Mouse (Mus musculus) lung, embryonic 14.5 days (tissue): ENCODE measurements around the gene Pgp. TPM values are rescaled to one million over a fixed set of nuclear protein-coding genes. Genes with fewer than 3 reads are reported as not detected.

ENCODE experiments used
- ATAC-seq: fragments of 200-750 bp; cut with Nextera tagmentation; 2 replicates; pipeline ENCODE4 v1.8.0; 2017; ENCODE audit warnings: mild to moderate bottlenecking, moderate TSS enrichment, moderate library complexity; ENCODE audit not compliant: insufficient read depth
- DNase-seq: peaks from one replicate; pipeline ENCODE4 v3.0.0-alpha.2; 2015
- H3K27ac ChIP-seq: fragments of 300-500 bp; sonication (generic); 2 replicates; pipeline ENCODE4 v1.5.1; 2014; ENCODE audit warnings: low read depth, mild to moderate bottlenecking, moderate library complexity
- H3K27me3 ChIP-seq: fragments of 300-500 bp; sonication (generic); 2 replicates; pipeline ENCODE4 v1.6.1; 2014; ENCODE audit warnings: low read length, control low read depth; ENCODE audit not compliant: insufficient read depth
- H3K36me3 ChIP-seq: fragments of 300-500 bp; sonication (generic); 2 replicates; pipeline ENCODE4 v1.6.1; 2014; ENCODE audit warnings: control low read depth; ENCODE audit not compliant: insufficient read depth
- H3K4me1 ChIP-seq: fragments of 300-500 bp; sonication (generic); 2 replicates; pipeline ENCODE4 v1.6.1; 2014; ENCODE audit warnings: antibody characterized with exemption, control low read depth; ENCODE audit not compliant: insufficient read depth
- H3K4me2 ChIP-seq: fragments of 300-500 bp; sonication (generic); 2 replicates; pipeline ENCODE4 v1.6.1; 2014; ENCODE audit warnings: mild to moderate bottlenecking
- H3K4me3 ChIP-seq: fragments of 300-500 bp; sonication (generic); 2 replicates; pipeline ENCODE4 v1.5.1; 2014; ENCODE audit warnings: low read depth, low read length
- H3K9ac ChIP-seq: fragments of 300-500 bp; sonication (generic); 2 replicates; pipeline ENCODE4 v1.6.1; 2014
- H3K9me3 ChIP-seq: fragments of 300-500 bp; sonication (generic); 2 replicates; pipeline ENCODE4 v1.6.1; 2016; ENCODE audit warnings: low read depth, low read length, control low read depth
- CTCF ChIP-seq: IDR thresholded peaks from 2 replicates; pipeline ENCODE4 v1.5.1; 2016; ENCODE audit warnings: antibody characterized with exemption, low read depth
- WGBS: fragments of 180-500 bp; shearing (Covaris S2); extraction: QIAGEN DNeasy Blood & Tissue Kit; methylation state at CpG from one replicate; pipeline ENCODE4 v1.1.7; 2014; 5-methylcytosine and 5-hydroxymethylcytosine counted together
- polyA plus RNA-seq: library from polyadenylated mRNA; unstranded; fragments of >200 nt; fragmentation: Nextera tagmentation; extraction: Ambion mirVana; gene quantifications from 2 replicates; pipeline ENCODE4 v1.2.1, GENCODE M21; 2014

Pgp gene
- polyA plus RNA-seq, 1 experiment from 2014 or later = 60.2 TPM

DNA sequence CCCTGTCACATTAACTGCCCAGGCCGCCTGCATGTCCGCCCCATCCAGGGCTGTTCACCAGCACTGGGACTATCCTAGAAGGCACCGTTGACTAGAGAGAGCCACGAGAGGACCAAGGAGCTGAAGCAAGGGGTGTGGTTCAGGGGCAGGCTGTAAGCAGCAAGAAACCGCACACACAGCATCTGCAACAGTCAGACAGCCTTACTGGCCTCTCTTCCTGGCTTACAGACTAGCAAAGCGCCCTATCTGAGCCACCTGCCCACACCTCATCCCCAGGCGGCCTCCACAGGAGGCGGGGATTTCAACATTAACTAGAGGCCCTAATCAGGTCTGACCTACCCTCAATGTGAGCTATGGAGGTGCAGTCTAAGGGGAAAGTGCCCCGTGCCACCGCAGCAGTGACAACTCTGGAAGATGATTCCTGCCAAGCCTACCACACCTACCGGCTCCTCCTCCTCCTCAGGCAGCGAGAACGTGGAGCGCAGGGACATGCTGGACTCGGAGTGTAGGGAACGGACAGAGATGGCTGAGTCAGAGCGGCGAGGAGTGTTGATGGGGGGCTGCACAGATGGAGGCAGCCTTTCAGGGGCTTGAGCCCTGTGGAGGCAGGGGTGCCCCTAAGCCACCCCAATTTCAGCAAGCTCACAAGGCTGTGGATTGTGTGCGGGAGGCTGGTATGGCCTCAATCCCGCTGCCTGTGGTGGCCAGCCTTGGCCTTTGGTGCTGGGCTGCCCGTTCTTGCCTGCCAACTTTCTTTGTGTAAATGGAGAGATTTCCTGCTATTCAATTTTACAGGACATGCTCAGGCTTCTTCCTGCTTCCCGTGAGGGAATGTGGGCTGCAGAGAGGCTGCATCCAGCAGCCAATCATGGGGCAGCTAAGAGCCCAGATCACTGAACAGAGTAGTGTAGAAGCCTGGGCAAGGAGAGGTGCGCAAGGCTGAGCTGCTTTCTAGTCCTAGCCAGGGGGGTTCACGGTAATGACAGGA, 44.4 kb downstream of the Pgp start:
- H3K27ac ChIP-seq = peak overlapping the region; percentile 84
- H3K9me3 ChIP-seq = no peaks in the 10 kb centered on the region
- peak overlapping the region; percentile 25; the same call in 1 of the 2 replicates for H3K9ac ChIP-seq
- peak overlapping the region; percentile 24 for H3K4me3 ChIP-seq
- DNase-seq (peak; percentile 55), ATAC-seq (peak; percentile 66)
- TF ChIP-seq CTCF = no peak
- no peaks in the 10 kb centered on the region for H3K27me3 ChIP-seq
- H3K4me2 ChIP-seq = peak overlapping the region; percentile 48
- H3K4me1 ChIP-seq = no peaks in the 10 kb centered on the region; the same call in 1 of the 2 replicates
- H3K36me3 ChIP-seq = peaks cover 96% of the 10 kb centered on the region
- WGBS = 84% methylated on average over 24 of the region's 24 CpGs

DNA sequence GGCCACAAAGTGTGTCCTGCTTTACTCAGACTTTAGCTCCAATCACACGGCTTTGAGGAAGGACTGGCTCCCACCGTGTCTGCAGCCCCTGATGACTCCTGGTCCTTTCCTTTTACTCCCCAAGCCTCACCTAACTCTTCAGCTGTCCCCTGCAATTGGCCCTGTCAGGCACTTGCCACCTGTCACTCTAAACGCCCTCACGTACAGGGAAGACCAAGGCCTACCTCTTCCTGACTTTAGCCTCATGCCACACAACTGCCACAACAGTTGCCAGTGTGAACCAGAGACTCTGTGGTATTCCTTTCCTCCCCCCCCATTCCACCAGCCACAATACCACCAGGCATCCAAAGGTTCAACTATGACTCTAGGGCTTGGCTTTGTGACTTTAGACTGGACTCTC, 50.3 kb downstream of the Pgp start:
- Histone ChIP-seq H3K9ac (no peak overlapping the region), H3K36me3 (peaks cover 59% of the 10 kb centered on the region), H3K9me3 (no peaks in the 10 kb centered on the region), H3K27me3 (no peaks in the 10 kb centered on the region), H3K27ac (no peak overlapping the region), H3K4me1 (no peaks in the 10 kb centered on the region), H3K4me2 (no peak overlapping the region), H3K4me3 (no peak overlapping the region)
- 88% methylated on average over 4 of the region's 4 CpGs for WGBS
- DNase-seq (no peak), ATAC-seq (no peak)
- no peak for TF ChIP-seq CTCF

Other genes with a start within 250 kb of the Pgp start
- 14.5 and 15.2 TPM in 2 replicates for gene Tedc2, start 249.5 kb upstream of the Pgp start, polyA plus RNA-seq
- gene Ccnf, start 218.9 kb upstream of the Pgp start, polyA plus RNA-seq = 79.3 and 81.1 TPM in 2 replicates
- gene Abca17, start 119.3 kb upstream of the Pgp start, polyA plus RNA-seq = not detected in 2 replicates
- gene Abca3, start 118.4 kb upstream of the Pgp start, polyA plus RNA-seq = 16.2 and 17.4 TPM in 2 replicates
- gene Rnps1, start 55.8 kb upstream of the Pgp start, polyA plus RNA-seq = 282 and 292 TPM in 2 replicates
- gene Eci1, start 43.8 kb upstream of the Pgp start, polyA plus RNA-seq = 79.8 and 80.8 TPM in 2 replicates
- 1.8 and 2.6 TPM in 2 replicates for gene Dnase1l2, start 27.3 kb upstream of the Pgp start, polyA plus RNA-seq
- 22.3 and 25.2 TPM in 2 replicates for gene E4f1, start 79 bp upstream of the Pgp start, polyA plus RNA-seq
- 0.37 TPM in 1 of 2 replicates, not detected in the other for gene Bricd5, start 3.5 kb downstream of the Pgp start, polyA plus RNA-seq
- 23.8 and 30.2 TPM in 2 replicates for gene Mlst8, start 8.7 kb downstream of the Pgp start, polyA plus RNA-seq
- 0.93 and 1.1 TPM in 2 replicates for gene Caskin1, start 18.2 kb downstream of the Pgp start, polyA plus RNA-seq
- gene Traf7, start 57.5 kb downstream of the Pgp start, polyA plus RNA-seq = 103 and 106 TPM in 2 replicates
- 2.8 and 3.1 TPM in 2 replicates for gene Rab26, start 63.8 kb downstream of the Pgp start, polyA plus RNA-seq
- 27.6 and 34.0 TPM in 2 replicates for gene Pkd1, start 79.4 kb downstream of the Pgp start, polyA plus RNA-seq
- gene Tsc2, start 162.2 kb downstream of the Pgp start, polyA plus RNA-seq = 62.2 and 66.5 TPM in 2 replicates
- 15.9 and 18.6 TPM in 2 replicates for gene Nthl1, start 162.3 kb downstream of the Pgp start, polyA plus RNA-seq
- 67.8 and 68.3 TPM in 2 replicates for gene Slc9a3r2, start 179.9 kb downstream of the Pgp start, polyA plus RNA-seq
- 0.78 and 1.0 TPM in 2 replicates for gene Npw, start 188.1 kb downstream of the Pgp start, polyA plus RNA-seq
- gene Zfp598, start 199.3 kb downstream of the Pgp start, polyA plus RNA-seq = 32.9 and 34.0 TPM in 2 replicates
- 0.83 and 1.3 TPM in 2 replicates for gene Syngr3, start 219.6 kb downstream of the Pgp start, polyA plus RNA-seq
- gene Gfer, start 225.8 kb downstream of the Pgp start, polyA plus RNA-seq = 53.9 and 54.4 TPM in 2 replicates
- 3.5 and 5.0 TPM in 2 replicates for gene Noxo1, start 225.8 kb downstream of the Pgp start, polyA plus RNA-seq
- 97.9 and 112 TPM in 2 replicates for gene Tbl3, start 237.3 kb downstream of the Pgp start, polyA plus RNA-seq
- 0.46 and 0.71 TPM in 2 replicates for gene Rnf151, start 247.7 kb downstream of the Pgp start, polyA plus RNA-seq
- 1,798 and 1,884 TPM in 2 replicates for gene Rps2, start 247.7 kb downstream of the Pgp start, polyA plus RNA-seq